Mouse (Mus musculus) heart, embryonic 12.5 days (tissue): ENCODE results near the gene Celf2. TPM values are rescaled to one million over a fixed set of nuclear protein-coding genes. Genes with fewer than 3 reads are reported as not detected.
A peak's percentile ranks its signal among the peaks of the same experiment; 100 is the strongest.

ENCODE experiments used
- ATAC-seq: fragments of 200-750 bp; cut with Nextera tagmentation; 2 replicates; pipeline ENCODE4 v1.8.0; 2017; ENCODE audit warnings: moderate TSS enrichment, moderate library complexity; ENCODE audit not compliant: insufficient number of reproducible peaks, low FRiP score
- H3K27ac ChIP-seq: fragments of 300-500 bp; sonication (generic); 2 replicates; pipeline ENCODE4 v1.5.1; 2016; ENCODE audit warnings: mild to moderate bottlenecking, moderate library complexity; ENCODE audit not compliant: poor library complexity, severe bottlenecking
- H3K27me3 ChIP-seq: fragments of 300-500 bp; sonication (generic); replicated peaks from 2 replicates; pipeline ENCODE4 v1.6.1; 2016; ENCODE audit warnings: mild to moderate bottlenecking, moderate library complexity
- H3K36me3 ChIP-seq: fragments of 300-500 bp; sonication (generic); 2 replicates; pipeline ENCODE4 v1.6.1; 2016; ENCODE audit warnings: mild to moderate bottlenecking, moderate library complexity
- H3K4me1 ChIP-seq: fragments of 300-500 bp; sonication (generic); replicated peaks from 2 replicates; pipeline ENCODE4 v1.6.1; 2016; ENCODE audit warnings: mild to moderate bottlenecking
- H3K4me2 ChIP-seq: fragments of 300-500 bp; sonication (generic); 2 replicates; pipeline ENCODE4 v1.6.1; 2016; ENCODE audit warnings: mild to moderate bottlenecking, moderate library complexity
- H3K4me3 ChIP-seq: fragments of 300-500 bp; sonication (generic); 2 replicates; pipeline ENCODE4 v1.5.1; 2016; ENCODE audit warnings: mild to moderate bottlenecking
- H3K9ac ChIP-seq: fragments of 300-500 bp; sonication (generic); 2 replicates; pipeline ENCODE4 v1.6.1; 2016; ENCODE audit warnings: mild to moderate bottlenecking, moderate library complexity
- H3K9me3 ChIP-seq: fragments of 300-500 bp; sonication (generic); replicated peaks from 2 replicates; pipeline ENCODE4 v1.6.1; 2016; ENCODE audit warnings: mild to moderate bottlenecking, moderate library complexity
- WGBS: fragments of 180-500 bp; shearing (Covaris S2); methylation state at CpG from one replicate; pipeline ENCODE4 v1.1.7; 2016; 5-methylcytosine and 5-hydroxymethylcytosine counted together
- polyA plus RNA-seq: library from polyadenylated mRNA; unstranded; fragments of >200 nt; fragmentation: Nextera tagmentation; extraction: Ambion mirVana; gene quantifications from 2 replicates; pipeline ENCODE4 v1.2.1, GENCODE M21; 2016

Gene Celf2
- polyA plus RNA-seq, 1 experiment from 2014 or later: 65.8 TPM

DNA sequence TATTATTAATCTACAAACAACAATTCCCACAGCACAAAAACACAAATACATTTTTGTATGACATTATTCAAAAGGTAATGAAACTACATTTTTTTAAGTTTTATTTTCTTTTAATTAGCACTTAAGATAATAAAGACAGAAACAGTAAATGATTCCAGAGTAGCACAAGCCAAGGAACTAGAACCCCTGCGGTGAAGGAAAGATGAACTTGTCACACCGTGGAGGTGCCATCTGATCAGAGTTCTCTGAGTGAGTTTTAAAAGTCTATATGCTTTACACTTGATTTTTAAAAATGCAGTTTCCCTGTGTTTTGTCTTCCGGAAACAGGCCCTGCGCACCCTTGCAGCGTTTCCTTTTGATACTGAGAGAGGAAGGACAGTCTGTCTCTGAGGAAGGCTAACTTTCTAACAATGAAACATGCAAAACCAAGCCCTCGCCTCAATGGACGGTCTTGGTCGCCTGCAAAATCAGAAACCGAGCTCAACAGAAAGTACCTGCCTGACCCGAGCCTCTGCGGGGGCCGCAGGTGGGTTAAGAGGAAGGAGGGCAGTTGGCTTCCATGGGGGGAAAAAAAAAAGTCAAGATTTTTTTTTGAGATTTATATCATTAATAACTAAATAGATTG lies 966.7 kb downstream of the Celf2 start:
- Histone ChIP-seq H3K36me3 (0 out of 2 replicates have a peak, but pooled peaks cover 3% of the 10 kb centered on the region), H3K27ac (no peak overlapping the region), H3K4me2 (no peak overlapping the region), H3K4me1 (peaks cover 34% of the 10 kb centered on the region), H3K9me3 (no peaks in the 10 kb centered on the region), H3K27me3 (no peaks in the 10 kb centered on the region), H3K4me3 (no peak overlapping the region), H3K9ac (no peak overlapping the region)
- 75% methylated on average over 12 of the region's 12 CpGs for WGBS
- ATAC-seq: no peak

DNA sequence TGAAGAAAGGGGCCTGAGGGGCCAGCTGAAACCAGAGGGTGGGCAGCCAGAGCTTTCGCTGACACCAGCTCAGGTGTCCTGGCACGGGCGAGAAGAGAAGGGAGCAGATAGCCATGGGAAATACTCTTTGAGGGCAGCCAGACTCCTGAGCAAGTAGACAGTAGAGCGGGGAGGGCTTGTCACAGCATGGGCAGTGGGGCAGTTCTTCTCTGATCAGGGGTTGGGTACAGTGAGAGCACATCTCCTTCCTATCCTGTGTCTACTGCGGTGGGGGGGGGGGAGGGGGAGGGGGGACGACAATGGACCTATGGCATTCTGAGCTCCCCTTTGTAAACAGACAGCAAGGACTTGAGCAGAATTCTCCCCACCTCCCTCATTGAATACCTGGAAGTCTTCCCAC lies 968.5 kb downstream of the Celf2 start:
- 0 out of 2 replicates have a peak, but pooled peaks have one; percentile 46 for ATAC-seq

DNA sequence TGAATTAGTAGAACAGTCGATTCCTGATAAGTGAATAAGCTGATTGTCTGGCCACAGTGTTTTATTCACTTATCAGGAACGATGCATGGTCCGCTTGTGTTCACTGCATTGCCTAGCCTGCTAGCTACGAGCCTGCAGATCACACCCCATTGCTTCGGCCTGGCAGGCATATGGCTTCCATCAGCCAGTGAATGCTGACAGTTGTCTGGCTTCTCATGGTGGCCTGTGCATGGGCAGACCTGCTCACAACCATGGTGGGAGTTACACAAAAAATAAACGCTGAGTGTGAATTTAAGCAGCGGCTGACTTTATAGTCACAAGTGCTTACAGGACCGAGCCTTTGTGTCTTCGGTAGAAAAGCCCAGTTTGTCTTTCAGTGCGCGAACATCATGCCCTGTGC lies 969.3 kb downstream of the Celf2 start:
- H3K27ac ChIP-seq: 0 out of 2 replicates have a peak overlapping the region, but pooled peaks have one; percentile 38

More for the DNA sequence above, 968.5 kb downstream of the Celf2 start:
- 78% methylated on average over 6 of the region's 6 CpGs for WGBS
- Histone ChIP-seq H3K4me2 (no peak overlapping the region), H3K27ac (peak overlapping the region; percentile 38; the same call in 1 of the 2 replicates), H3K9ac (no peak overlapping the region), H3K4me3 (no peak overlapping the region), H3K27me3 (no peaks in the 10 kb centered on the region), H3K9me3 (no peaks in the 10 kb centered on the region), H3K4me1 (peaks cover 25% of the 10 kb centered on the region), H3K36me3 (0 out of 2 replicates have a peak, but pooled peaks cover 3% of the 10 kb centered on the region)

DNA sequence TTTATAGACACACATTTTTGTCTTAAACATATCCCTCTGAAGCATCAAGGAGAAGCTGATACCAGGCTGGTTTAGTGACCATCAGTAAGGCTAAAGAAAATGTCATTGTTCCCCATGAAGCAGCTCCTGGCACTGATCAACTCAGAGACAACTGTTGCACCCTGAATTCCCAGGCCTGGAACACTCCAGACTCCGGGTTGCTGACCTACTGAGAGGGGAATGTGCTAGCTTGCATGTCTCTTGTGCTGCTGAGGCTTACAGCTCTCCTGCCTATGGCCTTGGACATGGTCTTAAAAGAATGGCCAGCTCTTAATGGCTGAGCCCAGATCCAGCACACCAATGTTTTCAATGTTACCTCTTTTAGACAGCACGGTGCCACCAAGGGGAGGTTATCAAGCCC lies 970.9 kb downstream of the Celf2 start:
- Histone ChIP-seq H3K9me3 (no peaks in the 10 kb centered on the region), H3K27ac (peak overlapping the region; percentile 16; the same call in 1 of the 2 replicates), H3K27me3 (no peaks in the 10 kb centered on the region), H3K36me3 (0 out of 2 replicates have a peak, but pooled peaks cover 3% of the 10 kb centered on the region), H3K9ac (no peak overlapping the region), H3K4me2 (no peak overlapping the region), H3K4me3 (no peak overlapping the region), H3K4me1 (peaks cover 25% of the 10 kb centered on the region)
- WGBS: 60% methylated on average over 2 of the region's 2 CpGs
- no peak; the same call in 1 of the 2 replicates for ATAC-seq

More for the DNA sequence above, 969.3 kb downstream of the Celf2 start:
- 0 out of 2 replicates have a peak, but pooled peaks cover 3% of the 10 kb centered on the region for H3K36me3 ChIP-seq
- 0 out of 2 replicates have a peak, but pooled peaks have one; percentile 75 for ATAC-seq
- H3K4me3 ChIP-seq: no peak overlapping the region
- 39% methylated on average over 11 of the region's 11 CpGs for WGBS
- H3K4me2 ChIP-seq: no peak overlapping the region
- no peak overlapping the region for H3K9ac ChIP-seq
- H3K27me3 ChIP-seq: no peaks in the 10 kb centered on the region
- peaks cover 25% of the 10 kb centered on the region for H3K4me1 ChIP-seq
- no peaks in the 10 kb centered on the region for H3K9me3 ChIP-seq

DNA sequence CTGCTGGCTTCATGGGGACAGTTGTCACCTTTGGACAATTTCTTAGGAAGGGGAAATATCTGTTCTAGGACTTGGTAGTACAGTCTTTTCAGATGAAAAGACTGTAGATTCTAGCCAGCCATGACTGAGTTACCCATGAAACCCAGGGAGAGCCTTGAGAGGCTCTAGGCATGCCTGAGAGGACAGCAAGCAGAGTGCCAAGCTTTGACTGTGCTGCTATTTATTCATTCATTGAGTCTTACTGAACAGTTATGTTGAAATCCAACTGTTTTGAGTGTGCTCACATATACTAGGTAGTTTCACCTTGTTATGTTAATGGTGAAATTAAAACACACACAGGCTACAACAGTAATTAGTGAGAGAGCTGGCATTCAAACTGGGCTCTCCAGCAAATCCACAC lies 971.3 kb downstream of the Celf2 start:
- Histone ChIP-seq H3K27ac (no peak overlapping the region), H3K4me1 (peaks cover 25% of the 10 kb centered on the region), H3K4me2 (no peak overlapping the region), H3K36me3 (0 out of 2 replicates have a peak, but pooled peaks cover 3% of the 10 kb centered on the region), H3K9me3 (no peaks in the 10 kb centered on the region), H3K27me3 (no peaks in the 10 kb centered on the region), H3K9ac (no peak overlapping the region), H3K4me3 (no peak overlapping the region)
- ATAC-seq: no peak

DNA sequence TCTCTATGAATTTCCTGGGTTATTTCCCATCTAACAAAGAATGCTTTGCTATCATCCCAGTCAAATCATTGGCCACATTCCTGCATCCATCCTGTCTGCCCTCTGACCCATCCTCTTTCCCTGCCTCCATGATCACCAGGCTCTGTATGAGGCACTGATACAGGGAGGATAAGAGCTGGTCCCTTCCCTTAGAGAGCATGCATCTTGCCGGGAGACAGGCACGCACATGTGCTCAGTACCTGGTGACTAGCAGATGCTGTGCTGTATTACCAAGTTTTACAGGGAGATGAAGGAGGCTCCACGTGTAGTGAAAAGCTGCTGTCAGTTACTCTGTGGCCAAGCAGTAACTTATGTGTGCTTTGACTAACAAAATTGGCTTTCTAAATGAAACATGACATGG lies 972.0 kb downstream of the Celf2 start:
- ATAC-seq: no peak
- H3K27ac ChIP-seq: no peak overlapping the region
- H3K9ac ChIP-seq: no peak overlapping the region
- H3K4me2 ChIP-seq: no peak overlapping the region
- 0 out of 2 replicates have a peak, but pooled peaks cover 3% of the 10 kb centered on the region for H3K36me3 ChIP-seq
- no peaks in the 10 kb centered on the region for H3K9me3 ChIP-seq
- WGBS: 68% methylated on average over 3 of the region's 3 CpGs
- no peak overlapping the region for H3K4me3 ChIP-seq
- H3K4me1 ChIP-seq: peaks cover 25% of the 10 kb centered on the region
- H3K27me3 ChIP-seq: no peaks in the 10 kb centered on the region

DNA sequence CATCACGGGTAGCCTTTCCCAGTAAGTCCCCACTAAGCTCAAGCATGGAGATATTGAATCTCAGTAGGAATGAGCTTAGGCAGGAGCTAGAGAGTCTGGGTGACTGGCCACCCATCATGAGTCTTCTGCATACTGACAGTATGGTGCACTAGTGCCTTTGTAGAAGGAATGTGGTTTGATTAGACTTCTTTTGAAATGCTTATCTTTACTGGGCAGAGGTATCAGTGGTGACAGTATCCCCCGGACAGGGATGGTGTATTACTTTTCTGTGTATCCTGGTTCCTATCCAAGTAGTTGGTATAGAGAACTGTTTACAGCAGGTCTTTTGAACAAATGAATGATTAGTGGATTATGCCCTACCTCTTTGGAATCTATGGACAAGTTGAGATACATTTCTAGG lies 973.0 kb downstream of the Celf2 start:
- no peak overlapping the region for H3K4me3 ChIP-seq
- no peak overlapping the region for H3K27ac ChIP-seq
- H3K9me3 ChIP-seq: no peaks in the 10 kb centered on the region
- 57% methylated on average over 2 of the region's 2 CpGs for WGBS
- 0 out of 2 replicates have a peak, but pooled peaks cover 3% of the 10 kb centered on the region for H3K36me3 ChIP-seq
- no peak overlapping the region for H3K9ac ChIP-seq
- no peak overlapping the region for H3K4me2 ChIP-seq
- no peak for ATAC-seq
- H3K4me1 ChIP-seq: peaks cover 25% of the 10 kb centered on the region
- H3K27me3 ChIP-seq: no peaks in the 10 kb centered on the region

DNA sequence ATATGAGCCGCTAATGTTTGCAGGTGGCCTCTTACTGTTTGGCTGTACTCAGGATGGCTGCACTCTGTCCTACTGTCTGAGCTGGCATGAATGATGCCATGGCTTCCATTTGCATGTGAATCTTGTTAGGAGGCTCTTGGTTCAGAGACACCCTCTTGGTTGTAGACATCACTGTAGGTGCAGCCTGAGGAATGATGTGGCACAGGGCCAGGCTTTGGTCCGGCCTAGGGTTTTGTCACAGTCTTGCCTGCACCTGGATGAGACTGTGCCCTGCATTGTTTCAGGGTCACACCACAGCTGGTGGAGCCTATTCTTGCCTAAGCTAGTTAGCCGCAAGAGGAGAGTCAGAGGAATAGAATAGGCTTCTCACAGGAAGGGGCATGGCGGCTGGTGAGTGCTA lies 977.0 kb downstream of the Celf2 start:
- Histone ChIP-seq H3K27me3 (no peaks in the 10 kb centered on the region), H3K9ac (no peak overlapping the region), H3K4me3 (no peak overlapping the region), H3K9me3 (no peaks in the 10 kb centered on the region), H3K4me1 (no peaks in the 10 kb centered on the region), H3K27ac (no peak overlapping the region), H3K4me2 (no peak overlapping the region), H3K36me3 (no peaks in the 10 kb centered on the region)
- WGBS: 73% methylated on average over 4 of the region's 4 CpGs
- no peak for ATAC-seq

DNA sequence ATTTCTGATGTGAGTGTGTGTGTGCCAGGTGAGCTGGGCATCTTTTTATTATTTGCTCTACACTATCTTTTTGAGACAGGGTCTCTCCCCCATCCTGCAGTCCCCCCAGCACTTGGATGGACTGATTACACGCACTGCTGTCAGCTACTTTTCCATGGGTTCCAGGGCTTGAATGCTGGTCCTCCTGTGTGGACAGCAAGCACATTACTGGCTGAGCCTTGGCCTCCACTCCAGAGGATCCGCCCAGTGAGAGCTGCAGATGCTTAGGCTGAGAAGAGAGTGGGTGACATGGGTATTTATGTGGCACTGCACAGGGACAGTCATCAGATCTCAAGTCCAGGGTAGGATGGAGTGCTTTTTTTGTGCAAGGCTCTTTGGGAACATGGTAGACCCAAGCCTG lies 981.3 kb downstream of the Celf2 start:
- Histone ChIP-seq H3K4me1 (peaks cover 18% of the 10 kb centered on the region), H3K27ac (no peak overlapping the region), H3K36me3 (no peaks in the 10 kb centered on the region), H3K27me3 (no peaks in the 10 kb centered on the region), H3K4me2 (no peak overlapping the region), H3K9me3 (no peaks in the 10 kb centered on the region), H3K4me3 (no peak overlapping the region), H3K9ac (no peak overlapping the region)
- no peak for ATAC-seq
- 90% methylated on average over 2 of the region's 2 CpGs for WGBS

DNA sequence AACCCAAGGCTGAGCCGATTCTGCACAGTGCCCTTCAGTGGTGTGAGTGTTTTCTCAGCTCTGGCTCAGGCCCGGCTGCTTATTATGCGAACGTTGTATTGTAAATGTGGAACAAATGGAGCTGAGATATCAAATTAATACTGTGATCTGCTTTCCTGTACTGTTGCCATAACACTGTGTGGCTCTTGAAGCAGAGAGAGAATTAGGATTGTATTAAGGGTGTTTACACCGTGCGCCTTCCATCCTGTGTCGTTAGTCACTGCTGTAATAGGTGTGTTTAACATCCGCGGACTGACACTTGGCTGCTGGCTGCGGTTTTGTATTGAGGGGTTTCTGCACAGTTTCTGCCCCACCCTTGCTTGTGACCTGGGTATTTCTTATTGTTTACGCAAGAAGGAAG lies 982.5 kb downstream of the Celf2 start:
- no peak for ATAC-seq
- Histone ChIP-seq H3K27ac (no peak overlapping the region), H3K4me2 (no peak overlapping the region), H3K4me3 (no peak overlapping the region), H3K9ac (no peak overlapping the region), H3K4me1 (peaks cover 19% of the 10 kb centered on the region), H3K27me3 (no peaks in the 10 kb centered on the region), H3K9me3 (no peaks in the 10 kb centered on the region), H3K36me3 (no peaks in the 10 kb centered on the region)
- WGBS: 83% methylated on average over 11 of the region's 11 CpGs

DNA sequence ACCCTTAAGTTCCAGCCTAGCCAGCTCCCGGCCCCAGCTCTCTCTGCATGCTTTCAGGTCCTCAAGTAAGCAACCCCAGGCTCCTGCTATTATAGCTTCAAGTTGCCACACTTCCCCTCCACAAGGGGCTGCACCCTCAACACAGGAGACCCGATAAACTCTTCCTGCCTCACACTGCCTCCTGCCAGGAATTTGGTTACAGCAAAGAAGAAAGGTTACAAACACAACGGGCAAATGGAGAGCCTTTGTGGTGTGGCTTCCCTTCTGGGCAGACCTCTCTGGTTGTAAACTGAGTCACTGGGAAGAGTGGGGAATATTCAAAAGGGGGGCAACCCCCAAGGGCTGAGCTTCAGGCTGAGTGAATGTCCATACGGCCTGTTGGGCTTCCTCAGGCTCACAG lies 983.1 kb downstream of the Celf2 start:
- Histone ChIP-seq H3K36me3 (no peaks in the 10 kb centered on the region), H3K9me3 (no peaks in the 10 kb centered on the region), H3K4me1 (peaks cover 19% of the 10 kb centered on the region), H3K27ac (no peak overlapping the region), H3K9ac (no peak overlapping the region), H3K27me3 (no peaks in the 10 kb centered on the region), H3K4me2 (no peak overlapping the region), H3K4me3 (no peak overlapping the region)
- 39% methylated on average over 4 of the region's 4 CpGs for WGBS
- no peak for ATAC-seq

DNA sequence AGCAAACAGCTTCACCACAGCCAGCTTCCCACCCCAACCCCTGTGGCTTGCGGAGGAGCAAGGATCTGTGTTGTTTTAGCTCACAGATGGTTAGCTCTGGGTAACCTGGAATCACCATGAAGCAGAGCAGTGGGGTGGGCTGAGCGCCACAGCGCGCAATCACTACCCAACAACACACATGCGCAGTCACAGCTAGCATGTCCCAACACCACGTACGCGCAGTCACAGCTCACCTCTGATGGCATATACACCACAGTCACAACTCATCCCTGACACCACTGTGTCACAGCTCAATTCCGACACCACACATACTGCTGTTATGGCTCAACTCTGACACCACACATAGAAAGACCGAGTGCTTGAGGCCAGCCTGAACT lies 985.5 kb downstream of the Celf2 start:
- Histone ChIP-seq H3K4me1 (peaks cover 19% of the 10 kb centered on the region), H3K9ac (no peak overlapping the region), H3K36me3 (no peaks in the 10 kb centered on the region), H3K4me3 (no peak overlapping the region), H3K27me3 (no peaks in the 10 kb centered on the region), H3K9me3 (no peaks in the 10 kb centered on the region), H3K27ac (no peak overlapping the region), H3K4me2 (no peak overlapping the region)
- WGBS: 92% methylated on average over 10 of the region's 10 CpGs
- ATAC-seq: no peak
